28 mouse cellular contexts compared by ENCODE assay signal in genomic region chr5:116991461-116991860, GRCm38 (mm10).
A peak's percentile ranks its signal among the peaks of the same experiment; 100 is the strongest.
DNase-seq lines count a peak whose midpoint lies in the region; ATAC-seq and TF ChIP-seq lines count a peak whose summit lies in the region.
"Had no signal": no experiment of that assay in that cellular context is flagged by ENCODE, and none has a peak within 500 bp of the region (broad histone marks: within the 10 kb centered on the region; RNA-seq: fewer than 3 reads in every experiment).

No protein-coding gene starts in this region.

- H3K27me3 ChIP-seq in hindbrain, postnatal 0 days (ENCODE audit: insufficient read depth, low read length): no peaks in the 10 kb centered on the region
- no peaks in the 10 kb centered on the region for H3K27me3 ChIP-seq in hindbrain, embryonic 10.5 days (ENCODE audit: insufficient read depth, poor library complexity, severe bottlenecking)
- no peaks in the 10 kb centered on the region for H3K27me3 ChIP-seq in cerebellum, adult 2 months (ENCODE audit: control insufficient read depth, insufficient read depth, low read length)
- H3K27me3 ChIP-seq: CH12.LX; heart, embryonic 12.5 days; hindbrain, embryonic 13.5 days; liver, embryonic 15.5 days; neural tube, embryonic 12.5 days had no signal

- no peaks in the 10 kb centered on the region for H3K36me3 ChIP-seq in hindbrain, postnatal 0 days (ENCODE audit: insufficient read depth, low read length)
- H3K36me3 ChIP-seq in hindbrain, embryonic 10.5 days: no peaks in the 10 kb centered on the region
- H3K36me3 ChIP-seq: embryonic facial prominence, embryonic 10.5 days; forebrain, embryonic 10.5 days; G1E; heart, embryonic 12.5 days; hindbrain, embryonic 13.5 days; limb, embryonic 10.5 days; liver, embryonic 15.5 days; neural tube, embryonic 12.5 days had no signal

- ATAC-seq in hindbrain, postnatal 0 days: no peak
- ATAC-seq in granulocyte monocyte progenitor cell, adult 5-6 weeks (replicated peaks; ENCODE audit: poor library complexity, severe bottlenecking): no peak
- ATAC-seq: forebrain, postnatal 0 days; inflammation-experienced regulatory T-cells, adult 6 months; lung, postnatal 0 days had no signal

- no peak for TF ChIP-seq POLR2A in cerebellum, adult 2 months (IDR thresholded peaks at IDR 0.05; ENCODE audit: borderline replicate concordance, insufficient read depth, low read length)
- no peak for TF ChIP-seq POLR2A in lung, adult 2 months (IDR thresholded peaks at IDR 0.05; ENCODE audit: borderline replicate concordance, extremely low read depth, low read depth, low read length)

- DNase-seq in hindbrain, postnatal 0 days (ENCODE audit: low spot score): peak; percentile 18
- DNase-seq in hindbrain, embryonic 10.5 days (ENCODE audit: low spot score): no peak
- DNase-seq in brain, adult 2 months (ENCODE audit: low read depth, low spot score): peak; percentile 85
- DNase-seq in cerebellum, adult 2 months: peak; percentile 86 to 92
- DNase-seq in cerebellum, postnatal 25 days: peak; percentile 84 to 86
- DNase-seq in lung, adult 2 months: no peak
- no peak for DNase-seq in layer of hippocampus, postnatal 36 days
- DNase-seq: adrenal gland, adult 2 months; forebrain, postnatal 0 days; gastrocnemius, postnatal 36 days; kidney, adult 18-20 months; layer of hippocampus, adult 9-11 months; liver; midbrain, embryonic 14.5 days; thymus, postnatal 25 days had no signal

- H3K9me3 ChIP-seq in hindbrain, postnatal 0 days (ENCODE audit: low read length): peaks cover 3% of the 10 kb centered on the region; the same call in 1 of the 2 replicates
- H3K9me3 ChIP-seq in hindbrain, embryonic 10.5 days: 0 out of 2 replicates have a peak, but pooled peaks cover 8% of the 10 kb centered on the region
- H3K9me3 ChIP-seq: hindbrain, embryonic 13.5 days; limb, embryonic 10.5 days; neural tube, embryonic 12.5 days had no signal

- H3K4me2 ChIP-seq in hindbrain, postnatal 0 days (ENCODE audit: low read depth, low read length): no peak overlapping the region
- H3K4me2 ChIP-seq: heart, embryonic 12.5 days; hindbrain, embryonic 13.5 days; liver, embryonic 15.5 days; neural tube, embryonic 12.5 days had no signal

- H3K4me1 ChIP-seq in hindbrain, postnatal 0 days (ENCODE audit: insufficient read depth, low read length): no peaks in the 10 kb centered on the region
- no peaks in the 10 kb centered on the region for H3K4me1 ChIP-seq in hindbrain, embryonic 10.5 days (replicated peaks)
- peaks cover 8% of the 10 kb centered on the region; the same call in 1 of the 2 replicates for H3K4me1 ChIP-seq in cerebellum, adult 2 months (ENCODE audit: control insufficient read depth, insufficient read depth, low read length)
- no peaks in the 10 kb centered on the region for H3K4me1 ChIP-seq in lung, adult 2 months (ENCODE audit: control insufficient read depth, insufficient read depth, low read length)
- H3K4me1 ChIP-seq: embryonic facial prominence, embryonic 10.5 days; forebrain, embryonic 10.5 days; heart, embryonic 12.5 days; hindbrain, embryonic 13.5 days; limb, embryonic 10.5 days; liver, embryonic 15.5 days; neural tube, embryonic 12.5 days had no signal

- H3K27ac ChIP-seq in hindbrain, postnatal 0 days: no peak overlapping the region
- H3K27ac ChIP-seq in hindbrain, embryonic 10.5 days: no peak overlapping the region
- H3K27ac ChIP-seq in cerebellum, adult 2 months (ENCODE audit: insufficient read depth, low read length): no peak overlapping the region
- H3K27ac ChIP-seq: embryonic facial prominence, embryonic 10.5 days; forebrain, embryonic 10.5 days; hindbrain, embryonic 13.5 days; left cerebral cortex, adult 2 months; limb, embryonic 10.5 days; liver, embryonic 15.5 days; neural tube, embryonic 12.5 days had no signal

- no peak overlapping the region for H3K4me3 ChIP-seq in hindbrain, postnatal 0 days (ENCODE audit: low read length)
- H3K4me3 ChIP-seq in hindbrain, embryonic 10.5 days: no peak overlapping the region
- H3K4me3 ChIP-seq in cerebellum, adult 2 months (replicated peaks; ENCODE audit: insufficient read depth, low read depth, low read length): no peak overlapping the region
- H3K4me3 ChIP-seq in lung, adult 2 months (replicated peaks; ENCODE audit: extremely low read depth, low read depth, low read length): no peak overlapping the region
- H3K4me3 ChIP-seq: embryonic facial prominence, embryonic 10.5 days; forebrain, embryonic 10.5 days; heart, embryonic 12.5 days; hindbrain, embryonic 13.5 days; left cerebral cortex, adult 2 months; limb, embryonic 10.5 days; liver, embryonic 15.5 days; neural tube, embryonic 12.5 days had no signal

- no peak for TF ChIP-seq CTCF in hindbrain, postnatal 0 days (IDR thresholded peaks at IDR 0.05; ENCODE audit: low read depth)
- TF ChIP-seq CTCF in cerebellum, adult 2 months (IDR thresholded peaks at IDR 0.05; ENCODE audit: borderline replicate concordance, insufficient read depth, low read depth, low read length): no peak
- no peak for TF ChIP-seq CTCF in lung, adult 2 months (IDR thresholded peaks at IDR 0.05; ENCODE audit: insufficient read depth, low read length)

- 56% methylated on average over 6 of the region's 6 CpGs for WGBS in hindbrain, postnatal 0 days
- 89% methylated on average over 6 of the region's 6 CpGs for WGBS in hindbrain, embryonic 10.5 days
- 13% methylated on average over 6 of the region's 6 CpGs for WGBS in cerebellum, adult 2 months
- WGBS in lung, adult 2 months: 89% methylated on average over 6 of the region's 6 CpGs

- no peak overlapping the region for H3K9ac ChIP-seq in hindbrain, postnatal 0 days (replicated peaks; ENCODE audit: low read length)
- H3K9ac ChIP-seq: forebrain, postnatal 0 days; heart, embryonic 12.5 days; hindbrain, embryonic 13.5 days; liver, embryonic 15.5 days; neural tube, embryonic 12.5 days had no signal

Comparison
In these comparisons a context has a peak if more than half of its experiments do, and no peak if none do; other contexts are left out.
1. DNase-seq: peak in hindbrain, postnatal 0 days (single experiment), brain, adult 2 months (single experiment), cerebellum, adult 2 months (2 of 2) and cerebellum, postnatal 25 days (2 of 2); none in hindbrain, embryonic 10.5 days (single experiment), lung, adult 2 months (single experiment) and layer of hippocampus, postnatal 36 days (0 of 2).